Mouse (Mus musculus) thymus, postnatal 36 days (tissue): ENCODE measurements around the gene Gvin1.
"Not testable (repeated sequence)": the region's sequence is repeated elsewhere in the genome, so short reads cannot be mapped to it uniquely, and the experiment has no call there.

Source experiments
- DNase-seq, 2 experiments: peaks; one replicate each; pipeline ENCODE4 v3.0.0; 2022; ENCODE audit warnings: mixed read lengths in 2 of 2

Gene Gvin1

DNA sequence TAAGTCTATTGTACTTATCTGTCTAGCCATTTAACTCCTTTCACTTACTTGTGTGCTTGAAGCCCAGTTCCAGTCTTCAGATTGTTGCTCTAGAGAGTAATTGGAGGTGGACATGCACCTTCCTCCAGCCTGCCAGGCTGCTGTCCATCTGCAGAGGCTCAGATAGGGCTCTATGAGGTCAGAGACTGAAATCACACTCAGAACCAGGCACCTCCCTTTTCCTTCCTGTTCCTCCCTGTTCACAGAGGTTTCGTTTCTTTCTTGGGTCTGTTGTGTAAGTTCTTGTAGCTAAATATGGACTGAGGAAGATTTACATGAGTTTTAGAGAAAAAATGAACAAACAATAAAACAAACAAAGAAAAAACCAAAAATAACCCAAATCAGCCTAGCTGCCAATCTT lies at the start of gene Gvin1:
Gene Gvin1, minus strand, starts transcription at position 150 of the 400 bp plus-strand sequence.
- DNase-seq, result not testable (repeated sequence)

DNA sequence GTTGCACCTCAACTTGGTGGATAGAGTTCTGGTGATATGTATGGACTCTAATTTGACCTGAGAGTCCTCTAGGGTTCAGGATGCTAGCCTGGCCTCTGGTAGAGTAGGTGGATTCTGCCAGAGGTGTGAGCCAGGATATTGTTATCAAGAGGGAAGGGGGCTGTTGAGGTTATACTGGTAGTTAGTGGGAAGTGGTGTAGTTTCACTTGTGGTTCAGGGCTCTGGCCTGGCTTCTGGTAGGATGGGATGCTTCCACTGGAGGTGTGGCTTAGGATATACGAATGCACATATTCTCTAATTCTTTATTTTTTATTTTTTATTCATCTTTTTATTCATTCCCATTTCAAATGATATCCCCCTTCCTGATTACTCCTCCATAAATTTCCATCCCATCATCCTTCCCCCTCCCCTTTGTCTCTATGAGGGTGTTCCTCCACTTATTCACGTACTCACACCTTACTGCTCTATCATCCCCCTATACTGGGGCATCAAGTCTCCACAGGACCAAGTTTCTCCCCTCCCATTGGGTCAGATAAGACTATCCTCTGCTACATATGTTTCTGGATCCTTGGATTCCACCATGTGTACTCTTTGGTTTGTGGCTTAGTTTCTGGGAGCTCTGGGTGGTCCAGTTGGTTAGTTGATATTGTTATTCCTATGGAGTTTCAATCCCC lies 36.9 kb upstream of the Gvin1 start:
- no peak for DNase-seq

DNA sequence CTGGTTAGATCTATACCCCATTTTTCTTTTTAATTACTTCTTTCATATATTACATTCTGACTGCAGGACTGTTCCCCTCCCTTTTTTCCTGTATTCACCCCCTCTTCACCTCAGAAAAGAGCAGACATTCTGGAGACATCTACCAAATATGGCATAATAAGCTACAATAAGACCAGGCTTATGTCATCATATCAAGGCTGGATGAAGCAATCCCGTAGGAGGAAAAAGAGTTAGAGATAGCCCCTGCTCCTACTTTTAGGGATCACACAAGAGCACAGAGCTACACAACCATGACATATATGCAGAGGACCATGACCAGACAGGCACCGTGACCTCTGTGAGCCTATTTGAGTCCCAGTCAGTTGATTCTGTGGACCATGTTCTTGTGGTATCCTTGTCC lies 33.8 kb upstream of the Gvin1 start:
- DNase-seq, result no peak

DNA sequence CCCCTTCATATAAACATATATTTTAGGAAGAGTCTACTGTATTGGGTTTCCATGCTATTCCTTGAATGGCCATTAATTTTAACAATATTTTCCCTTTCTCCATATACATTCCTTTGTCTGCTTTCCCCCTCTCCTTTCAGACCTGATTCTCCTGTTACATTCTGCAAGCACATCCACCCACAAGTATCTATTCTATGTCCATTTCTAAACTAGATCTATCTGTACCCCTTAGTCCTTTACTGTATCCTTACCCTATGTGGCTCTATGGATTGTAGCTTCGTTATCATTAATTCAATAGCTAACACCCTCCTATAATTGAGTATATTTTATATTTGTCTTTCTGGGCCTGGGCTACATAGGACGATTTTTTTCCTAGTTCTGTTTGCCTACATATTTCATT lies 33.1 kb upstream of the Gvin1 start:
- DNase-seq, result no peak

- no peak for DNase-seq
Measured at GRCm38 (mm10) chr7:106245601-106246000, 30.5 kb upstream of the Gvin1 start.

DNA sequence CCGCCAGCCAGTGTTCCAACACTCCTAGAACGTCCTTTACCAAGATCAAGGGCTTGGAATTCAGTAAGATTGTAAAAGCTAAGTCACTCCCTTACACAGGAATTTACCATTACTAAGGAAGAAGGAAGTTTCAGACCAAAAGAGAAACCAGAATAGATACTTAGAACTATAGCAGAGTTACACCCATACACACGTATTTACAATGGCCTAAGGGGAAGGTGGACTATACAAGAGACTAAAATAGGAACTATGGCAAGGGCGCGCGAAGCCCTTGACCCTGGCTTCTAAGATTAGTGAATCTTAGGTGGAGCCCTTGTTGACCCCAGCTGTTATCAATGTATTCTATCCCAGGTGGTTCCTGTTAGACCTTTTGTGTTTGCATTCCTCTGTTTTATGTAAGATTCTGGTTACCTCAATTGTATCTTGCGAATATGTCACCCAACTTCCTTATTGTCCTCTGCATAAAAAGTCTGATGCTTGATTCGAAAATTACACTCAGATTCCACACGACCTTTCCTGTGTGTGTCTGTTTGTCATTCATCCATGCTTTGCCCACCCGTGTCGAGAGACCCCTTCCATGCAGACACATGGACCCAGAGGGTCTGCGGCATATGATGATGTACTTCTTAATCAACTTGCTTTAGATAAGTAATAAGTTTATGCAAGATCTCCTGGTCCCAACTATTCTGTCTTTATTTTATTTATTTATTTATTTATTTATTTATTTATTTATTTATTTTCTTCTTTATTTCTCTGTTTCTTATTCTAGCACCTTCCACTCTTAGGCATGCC lies 25.6 kb upstream of the Gvin1 start:
- DNase-seq, result not testable (repeated sequence)

- DNase-seq, result no peak
Measured at GRCm38 (mm10) chr7:106237192-106237465, 22.0 kb upstream of the Gvin1 start.

DNA sequence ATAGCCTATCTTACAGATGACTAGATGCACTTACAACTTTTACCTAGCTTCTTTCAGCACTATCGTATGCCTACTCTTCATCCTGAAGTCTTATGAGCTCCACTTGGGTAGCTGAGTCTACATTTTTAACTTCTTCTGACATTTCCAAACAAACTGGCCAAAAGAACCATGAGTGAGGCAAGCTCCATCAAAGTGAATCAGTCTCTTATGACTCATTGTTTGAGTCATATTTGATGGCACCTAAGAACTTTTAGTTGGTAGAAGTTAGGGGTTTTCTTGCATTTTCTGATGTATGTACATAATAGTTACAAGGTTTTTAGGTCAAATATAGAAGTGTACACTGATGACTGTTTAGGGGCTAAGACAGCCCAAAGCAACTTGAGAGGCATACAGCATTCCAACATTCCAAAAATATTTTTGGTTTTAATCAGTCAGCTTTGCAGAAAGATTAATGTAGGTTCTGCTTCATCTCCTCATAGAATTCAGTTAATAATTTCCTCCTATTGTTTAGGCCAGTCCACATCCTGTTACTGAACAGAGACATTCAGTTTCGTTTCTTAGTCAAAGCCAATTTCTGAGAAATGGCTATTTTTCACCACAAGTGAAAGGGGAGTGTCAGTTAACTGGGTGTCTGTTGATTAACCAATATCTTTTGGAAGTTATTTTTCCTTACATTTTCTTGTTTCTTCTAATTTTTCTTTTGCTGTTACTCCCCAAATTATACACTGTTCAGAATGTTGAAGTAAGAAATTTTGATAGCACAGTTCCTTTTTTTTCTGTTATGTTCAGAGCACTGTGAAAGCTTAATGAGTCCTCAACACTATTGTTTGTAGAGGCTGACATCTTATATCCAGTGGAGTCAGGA lies 21.4 kb upstream of the Gvin1 start:
- DNase-seq, result no peak

DNA sequence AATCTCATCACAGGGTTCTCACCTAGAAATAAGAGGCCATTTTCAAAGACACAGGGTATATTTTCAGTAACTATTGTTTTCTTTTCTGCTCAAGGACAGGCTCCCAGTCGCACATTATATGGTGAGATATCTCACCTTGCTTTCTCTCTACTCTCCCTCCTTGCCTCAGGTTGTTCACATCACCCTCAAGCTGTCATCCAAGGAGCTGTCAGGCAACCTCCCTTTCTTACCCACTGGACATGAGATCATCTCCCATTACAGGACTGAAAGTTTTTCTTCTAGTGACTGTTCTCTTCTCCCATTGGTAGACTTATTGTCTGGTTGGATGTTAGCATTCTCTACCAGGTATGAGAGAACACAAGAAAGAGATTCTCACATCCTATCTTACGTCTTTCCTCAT lies 20.5 kb upstream of the Gvin1 start:
- no peak for DNase-seq

DNA sequence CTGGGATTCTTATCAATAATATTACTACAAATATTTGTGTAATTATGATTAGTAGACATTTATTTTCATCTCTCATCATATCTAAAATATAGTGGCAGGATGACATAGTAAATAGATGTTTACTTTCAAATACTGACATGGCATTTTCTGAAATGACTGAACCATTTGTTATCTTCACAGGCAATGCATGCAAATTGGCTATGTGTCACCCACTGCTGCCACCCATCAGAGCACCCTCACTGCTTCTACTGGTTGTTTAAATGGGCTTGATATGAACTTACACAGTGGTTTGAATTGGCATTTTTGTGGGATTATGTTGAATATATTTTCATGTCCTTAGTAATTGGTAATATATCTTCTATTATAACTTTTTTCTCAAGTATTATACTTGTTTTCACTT lies 784 bp upstream of the Gvin1 start:
- not testable (repeated sequence) for DNase-seq

DNA sequence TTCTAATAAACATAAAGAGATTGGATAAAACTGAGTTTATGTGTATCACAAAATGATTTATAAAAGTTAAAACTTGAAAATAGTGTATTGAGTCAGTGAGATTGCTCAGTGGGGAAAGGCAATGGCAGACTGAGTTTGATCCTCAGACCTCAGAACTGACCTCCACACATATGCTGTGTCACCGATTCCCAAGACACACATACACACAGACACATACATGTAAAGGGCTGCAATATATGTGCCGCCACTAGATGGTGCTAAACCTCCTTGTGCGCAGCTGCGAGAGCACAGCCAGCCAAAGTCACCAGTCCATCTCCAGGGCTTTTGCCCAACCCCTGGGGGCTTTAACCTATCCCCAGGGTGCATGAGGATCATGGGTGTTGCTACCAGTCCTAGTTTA lies 1.4 kb downstream of the Gvin1 start:
- DNase-seq, result not testable (repeated sequence)

GRCm38 (mm10) chr7:106206630-106207029 lies 8.5 kb downstream of the Gvin1 start:
- DNase-seq, result not testable (repeated sequence)

DNA sequence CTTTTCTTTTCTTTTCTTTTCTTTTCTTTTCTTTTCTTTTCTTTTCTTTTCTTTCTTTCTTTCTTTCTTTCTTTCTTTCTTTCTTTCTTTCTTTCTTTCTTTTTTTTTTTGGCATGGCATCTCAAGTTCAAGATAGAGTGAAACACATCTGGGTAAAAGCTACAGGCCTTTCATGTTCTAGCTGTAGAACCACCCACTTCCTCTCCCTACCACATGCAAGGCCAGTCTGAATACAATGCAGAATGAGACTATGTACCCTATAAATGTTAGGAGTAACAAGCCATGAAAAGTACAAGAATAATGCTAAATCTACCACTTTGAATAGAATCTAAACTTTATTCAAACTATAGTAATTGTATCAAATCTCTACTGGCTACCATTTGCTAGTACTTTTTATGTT lies 38.1 kb downstream of the Gvin1 start:
- DNase-seq, result not testable (repeated sequence)

DNA sequence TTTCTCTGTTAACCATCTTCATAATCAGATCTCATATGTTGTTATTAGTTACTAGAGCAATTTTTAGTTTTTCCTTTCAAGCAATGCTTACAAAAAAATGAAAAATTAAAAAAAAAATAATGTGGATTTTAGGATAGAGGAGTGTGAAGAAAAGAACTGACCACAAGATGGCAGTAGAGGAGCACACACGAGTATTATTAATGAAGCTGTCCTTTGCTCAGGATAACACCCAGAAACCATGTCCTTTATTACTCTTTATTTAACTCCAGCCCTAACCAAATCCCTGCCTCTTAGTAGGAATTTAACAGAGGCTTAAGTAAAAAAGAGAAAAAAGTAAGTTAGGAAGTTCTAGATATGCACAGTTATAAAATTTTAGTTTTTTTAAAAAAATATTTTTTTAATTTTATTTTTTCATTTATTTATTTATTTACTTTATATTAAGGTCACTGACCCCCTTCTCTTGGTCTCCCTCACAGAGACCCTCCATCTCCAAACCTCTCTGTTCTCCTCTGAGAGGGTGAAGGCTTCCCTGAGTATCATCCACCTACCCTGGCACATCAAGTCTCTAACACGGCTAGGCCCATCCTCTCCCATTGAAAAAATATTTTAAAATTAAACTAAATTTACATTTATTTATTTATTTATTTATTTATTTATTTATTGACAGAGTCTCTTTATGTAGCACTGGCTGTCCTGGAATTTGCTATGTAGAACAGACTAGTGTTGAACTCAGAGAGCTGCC lies 69.9 kb downstream of the Gvin1 start:
- DNase-seq, result not testable (repeated sequence)

GRCm38 (mm10) chr7:106141128-106141895 lies 73.8 kb downstream of the Gvin1 start:
- not testable (repeated sequence) for DNase-seq

GRCm38 (mm10) chr7:106117090-106117948 lies 97.8 kb downstream of the Gvin1 start:
- not testable (repeated sequence) for DNase-seq
